Mouse (Mus musculus) liver, embryonic 14.5 days (tissue): ENCODE results near the gene Cpt1b.

Experiments used
- CTCF ChIP-seq: IDR thresholded peaks from 2 replicates; pipeline ENCODE4 v1.5.1; 2016; ENCODE audit warnings: antibody characterized with exemption, low read depth, control low read depth
- EP300 ChIP-seq: IDR thresholded peaks from 2 replicates; pipeline ENCODE4 v1.6.1; 2016; ENCODE audit warnings: antibody characterized with exemption, low read depth

DNA sequence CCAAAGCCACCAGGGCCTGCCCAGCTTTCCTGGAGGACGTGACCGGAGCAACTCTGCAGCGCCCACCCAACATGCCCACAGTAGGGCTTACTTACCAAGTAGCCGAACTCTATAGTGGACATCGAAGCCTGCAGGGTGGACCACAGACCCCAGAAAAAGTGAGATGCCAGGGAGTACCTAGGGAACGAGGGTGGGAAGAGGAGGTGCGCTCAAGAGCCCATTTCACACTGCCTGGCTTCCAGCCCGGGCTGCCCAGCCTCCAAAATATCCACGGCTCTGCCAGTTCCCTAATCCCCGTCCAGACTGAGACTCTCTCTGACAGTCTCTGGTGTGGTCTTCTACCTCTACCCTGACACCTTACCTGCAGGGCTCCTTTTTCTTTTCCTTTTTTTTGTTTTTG, 1.1 kb upstream of the Cpt1b start:
- TF ChIP-seq EP300 (no peak), CTCF (no peak)
